Mouse (Mus musculus) Patski (cell line): ENCODE results near the gene Lsm7. TPM values are rescaled to one million over a fixed set of nuclear protein-coding genes. Genes with fewer than 3 reads are reported as not detected.
"Not testable (repeated sequence)": the region's sequence is repeated elsewhere in the genome, so short reads cannot be mapped to it uniquely, and the experiment has no call there.

ENCODE experiments used
- ATAC-seq: fragments of 100-300 bp; one replicate; pipeline ENCODE4 v1.8.0; 2021
- CTCF ChIA-PET: fragments of 350-600 bp; sonication (Branson Sonifier 250); formaldehyde crosslinking; loops from one replicate; lab custom pipeline; 2022; ENCODE audit warnings: inconsistent platforms; lab: Charles Lee
- POLR2A ChIA-PET: fragments of 350-600 bp; sonication (Branson Sonifier 250); formaldehyde crosslinking; loops from one replicate; lab custom pipeline; 2022; ENCODE audit warnings: antibody characterized with exemption, inconsistent platforms; lab: Charles Lee
- DNase-seq: peaks from one replicate; pipeline ENCODE4 v3.0.0-alpha.2; 2011; ENCODE audit warnings: low read depth, low spot score
- H3K27me3 ChIP-seq: fragments of 371-371 bp; one replicate; pipeline ENCODE4 v1.5.1; 2021
- CTCF ChIP-seq: fragments of 100-300 bp; IDR thresholded peaks from one replicate; pipeline ENCODE4 v1.5.1; 2021
- in situ Hi-C: fragments of 300-500 bp; cut with MboI; formaldehyde crosslinking; loops from 3 replicates; pipeline ENCODE4 v1.11.1; 2018; ENCODE audit warnings: low pct_unique_long_range_greater_than_20kb, mixed read lengths
- polyA plus RNA-seq: library from polyadenylated mRNA; unstranded; gene quantifications from one replicate; pipeline ENCODE4 v1.2.3, GENCODE M21; 2021

Lsm7 gene
- polyA plus RNA-seq, 1 experiment from 2014 or later: 77.8 TPM

DNA sequence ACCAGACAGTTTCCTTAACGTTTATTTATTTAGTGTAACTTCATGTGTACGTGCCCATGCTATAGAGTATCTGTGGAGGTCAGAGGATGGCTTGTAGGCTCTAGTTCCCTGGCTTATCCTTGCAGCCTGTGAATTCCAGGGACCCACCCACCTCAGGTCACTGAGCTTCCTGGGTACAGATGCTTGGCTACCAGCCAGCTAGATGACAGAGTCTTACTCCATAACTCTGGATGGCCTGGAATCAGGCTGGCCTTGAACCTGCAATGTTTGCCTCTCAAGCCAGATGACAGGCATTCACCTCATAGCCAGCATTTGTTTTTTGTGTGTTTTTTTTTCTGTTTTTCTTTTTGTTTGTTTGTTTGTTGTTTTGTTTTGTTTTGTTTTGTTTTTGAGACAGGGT is 37.8 kb downstream of the Lsm7 start:
- POLR2A ChIA-PET: interaction anchor here (0.8 kb wide), 1 partner anchor 10 kb away, joined by 5 read pairs; no protein-coding TSS in a partner anchor
- peaks cover 1% of the 10 kb centered on the region for H3K27me3 ChIP-seq
- in situ Hi-C loops: no loop called here
- DNase-seq: no peak
- ATAC-seq: no peak
- CTCF ChIA-PET: interaction anchor here (1.0 to 2.5 kb wide), 3 partner anchors 12 to 64 kb away, joined by 3 to 8 read pairs (median 3); partner anchors contain the start of gene Amh
- TF ChIP-seq CTCF: no peak

- CTCF ChIA-PET: interaction anchor here (1.0 to 2.5 kb wide), 3 partner anchors 11 to 65 kb away, joined by 3 to 8 read pairs (median 3); partner anchors contain the start of gene Amh
- in situ Hi-C loops, H3K27me3 ChIP-seq, POLR2A ChIA-PET, ATAC-seq, DNase-seq: not testable (repeated sequence)
These were observed 38.7 kb downstream of the Lsm7 start for GRCm38 (mm10) chr10:80816303-80816702.

GRCm38 (mm10) chr10:80814800-80815199 is 40.2 kb downstream of the Lsm7 start:
- DNase-seq (no peak), ATAC-seq (no peak)
- ChIA-PET POLR2A (no interaction called here), CTCF (interaction anchor here (0.9 to 2.1 kb wide), 5 partner anchors 16 to 71 kb away, joined by 3 to 8 read pairs (median 3); no protein-coding TSS in a partner anchor)
- in situ Hi-C loops: no loop called here
- TF ChIP-seq CTCF: no peak
- H3K27me3 ChIP-seq: peaks cover 3% of the 10 kb centered on the region

DNA sequence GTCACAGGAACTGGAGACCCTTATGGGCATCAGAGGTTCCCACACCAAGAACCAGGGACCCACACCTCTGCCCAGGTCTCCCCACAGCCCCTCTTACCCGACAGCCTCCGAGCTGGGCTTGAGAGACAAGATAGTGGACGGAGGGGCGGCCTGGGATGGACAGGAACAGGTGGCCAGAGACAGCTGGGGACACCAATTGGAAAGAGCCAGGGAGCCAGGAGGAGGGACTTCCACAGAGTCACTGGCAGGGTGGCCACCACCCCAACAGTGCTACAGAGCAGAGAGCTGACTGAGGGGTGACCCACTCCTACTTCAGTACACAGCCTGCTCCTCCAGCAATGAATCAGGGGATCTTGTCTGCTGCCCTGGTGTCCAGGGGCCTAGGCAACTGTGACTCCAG is 41.6 kb downstream of the Lsm7 start, which contains the start of gene Jsrp1:
TSS of gene Jsrp1 (minus strand) at position 133 of the 400 bp plus-strand sequence.
- in situ Hi-C loops: no loop called here
- H3K27me3 ChIP-seq: peaks cover 3% of the 10 kb centered on the region
- DNase-seq (no peak), ATAC-seq (no peak)
- ChIA-PET CTCF (interaction anchor here (2.1 kb wide), 1 partner anchor 68 kb away, joined by 8 read pairs; no protein-coding TSS in a partner anchor), POLR2A (no interaction called here)
- TF ChIP-seq CTCF: no peak

DNA sequence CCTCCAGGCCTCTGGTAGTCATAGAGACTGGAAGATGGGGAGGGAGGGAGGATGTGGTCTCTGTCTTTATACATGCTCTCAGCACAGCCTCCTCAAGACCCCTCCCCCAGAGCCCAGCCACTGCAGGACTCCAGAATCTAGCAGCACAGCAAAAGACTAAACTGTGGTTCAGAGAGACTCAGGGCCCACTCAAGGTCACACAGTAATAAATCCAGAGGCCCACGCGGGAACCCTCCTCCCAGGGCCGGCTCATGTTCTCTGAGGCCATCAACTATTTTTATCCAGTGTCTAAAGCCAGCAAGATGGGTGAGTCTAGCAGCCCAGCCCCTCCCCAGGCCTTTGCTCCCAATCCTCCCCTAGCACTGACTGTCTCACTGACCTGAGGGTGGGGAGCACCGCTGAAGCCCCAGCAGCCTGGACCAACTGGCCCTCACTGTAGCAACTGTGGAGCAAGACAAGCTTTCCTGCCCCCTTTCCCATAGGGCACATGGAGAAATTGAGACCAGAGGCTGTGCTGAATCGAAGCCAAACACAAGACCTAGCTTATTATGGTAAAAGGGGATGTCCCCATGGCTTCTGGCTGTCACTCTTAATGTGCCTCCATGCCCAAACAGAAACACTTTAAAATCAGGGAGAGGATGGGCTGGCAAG is 42.5 kb downstream of the Lsm7 start:
- peaks cover 3% of the 10 kb centered on the region for H3K27me3 ChIP-seq
- no peak for TF ChIP-seq CTCF
- in situ Hi-C loops: no loop called here
- ATAC-seq (no peak), DNase-seq (no peak)
- CTCF ChIA-PET: interaction anchor here (2.1 kb wide), 1 partner anchor 69 kb away, joined by 8 read pairs; no protein-coding TSS in a partner anchor
- POLR2A ChIA-PET: no interaction called here

- TF ChIP-seq CTCF: no peak
- POLR2A ChIA-PET: interaction anchor here (0.7 kb wide), 1 partner anchor 54 kb away, joined by 3 read pairs; no protein-coding TSS in a partner anchor
- no peak for ATAC-seq
- no peak for DNase-seq
- in situ Hi-C loops: no loop called here
- peaks cover 3% of the 10 kb centered on the region for H3K27me3 ChIP-seq
- CTCF ChIA-PET: interaction anchor here (1.0 to 1.8 kb wide), 3 partner anchors 36 to 185 kb away, joined by 3 to 4 read pairs (median 3); no protein-coding TSS in a partner anchor
These were observed 44.9 kb downstream of the Lsm7 start for GRCm38 (mm10) chr10:80810084-80810483.

GRCm38 (mm10) chr10:80808985-80809632 is 45.9 kb downstream of the Lsm7 start:
- DNase-seq: no peak
- POLR2A ChIA-PET: no interaction called here
- in situ Hi-C loops: no loop called here
- CTCF ChIA-PET: interaction anchor here (0.6 to 1.8 kb wide), 4 partner anchors 10 to 186 kb away, joined by 3 to 4 read pairs (median 3); no protein-coding TSS in a partner anchor
- H3K27me3 ChIP-seq: peaks cover 3% of the 10 kb centered on the region
- ATAC-seq: no peak
- TF ChIP-seq CTCF: no peak

GRCm38 (mm10) chr10:80808099-80808984 is 46.7 kb downstream of the Lsm7 start:
- no peak for ATAC-seq
- TF ChIP-seq CTCF: no peak
- H3K27me3 ChIP-seq: peaks cover 3% of the 10 kb centered on the region
- CTCF ChIA-PET: interaction anchor here (1.8 kb wide), 1 partner anchor 67 kb away, joined by 3 read pairs; no protein-coding TSS in a partner anchor
- in situ Hi-C loops: no loop called here
- DNase-seq: no peak
- POLR2A ChIA-PET: no interaction called here

DNA sequence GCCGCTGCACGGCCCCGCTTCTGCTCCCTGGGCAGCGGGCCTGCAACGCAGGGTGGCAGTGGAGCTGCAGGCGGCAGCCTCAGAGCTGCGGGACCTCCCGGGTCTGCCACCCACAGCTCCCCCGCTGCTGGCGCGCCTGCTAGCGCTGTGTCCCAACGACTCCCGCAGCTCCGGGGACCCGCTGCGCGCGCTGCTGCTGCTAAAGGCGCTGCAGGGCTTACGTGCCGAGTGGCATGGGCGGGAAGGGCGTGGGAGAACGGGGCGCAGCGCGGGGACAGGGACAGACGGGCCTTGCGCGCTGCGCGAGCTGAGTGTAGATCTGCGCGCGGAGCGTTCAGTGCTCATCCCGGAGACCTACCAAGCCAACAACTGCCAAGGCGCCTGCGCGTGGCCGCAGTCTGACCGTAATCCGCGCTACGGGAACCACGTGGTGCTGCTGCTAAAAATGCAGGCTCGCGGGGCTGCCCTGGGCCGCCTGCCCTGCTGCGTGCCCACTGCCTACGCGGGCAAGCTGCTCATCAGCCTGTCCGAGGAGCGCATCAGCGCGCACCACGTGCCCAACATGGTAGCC is 47.9 kb downstream of the Lsm7 start:
- DNase-seq (no peak), ATAC-seq (no peak)
- ChIA-PET POLR2A (no interaction called here), CTCF (no interaction called here)
- in situ Hi-C loops: no loop called here
- no peak for TF ChIP-seq CTCF
- peaks cover 1% of the 10 kb centered on the region for H3K27me3 ChIP-seq
